Mouse (Mus musculus): ENCODE measurements around the gene Scgn.

Scgn gene

DNA sequence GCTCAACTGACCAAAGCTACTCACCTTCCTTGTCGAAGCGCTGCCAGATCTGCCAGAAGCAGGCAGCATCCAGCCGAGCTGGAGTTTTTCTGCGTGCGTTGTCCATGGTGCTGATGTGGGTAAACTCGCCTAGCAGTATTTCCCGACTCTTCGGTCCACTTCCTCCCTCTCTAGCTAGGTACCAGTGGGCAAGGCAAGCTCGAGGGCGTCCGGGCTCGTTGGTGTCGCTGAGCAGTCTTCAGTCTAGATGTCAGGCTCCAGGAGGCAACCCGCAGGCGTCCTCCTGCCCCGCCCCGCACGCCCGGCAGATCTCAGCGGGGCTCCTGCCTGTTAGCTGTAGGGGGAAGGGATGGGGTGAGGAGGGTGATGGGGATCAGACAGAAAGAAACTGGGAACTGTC lies at the start of gene Scgn:
Gene Scgn, minus strand, starts transcription at position 287 of the 400 bp plus-strand sequence.
- in situ Hi-C loops (cut with MboI, MseI) = no loop called here

GRCm38 (mm10) chr13:24040221-24040620 lies 49.2 kb upstream of the Scgn start:
- in situ Hi-C loops (cut with MboI, MseI) = no loop called here

DNA sequence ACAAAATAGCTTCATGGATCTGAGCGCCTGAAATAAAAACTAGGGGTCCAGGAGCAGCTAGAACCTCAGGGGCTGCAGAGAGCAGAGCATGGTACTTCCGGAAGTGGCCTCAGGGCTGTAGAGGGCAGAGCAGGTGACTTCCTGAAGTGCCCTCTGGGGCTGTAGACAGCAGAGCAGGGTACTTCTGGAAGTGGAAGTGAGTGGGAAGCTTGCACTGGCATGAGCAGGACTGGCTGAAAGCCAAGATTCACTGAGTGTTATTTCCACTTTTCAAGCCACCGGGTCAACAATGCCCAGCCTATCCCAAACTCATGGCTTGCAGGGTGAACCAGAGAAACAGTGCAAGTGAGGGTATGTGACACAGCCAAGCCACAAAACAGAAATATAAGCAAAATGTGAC lies 46.5 kb upstream of the Scgn start:
- in situ Hi-C loops (cut with MboI, MseI) = no loop called here

- in situ Hi-C loops (cut with MboI, MseI) = no loop called here
Measured at GRCm38 (mm10) chr13:24036150-24036549, 45.1 kb upstream of the Scgn start.

DNA sequence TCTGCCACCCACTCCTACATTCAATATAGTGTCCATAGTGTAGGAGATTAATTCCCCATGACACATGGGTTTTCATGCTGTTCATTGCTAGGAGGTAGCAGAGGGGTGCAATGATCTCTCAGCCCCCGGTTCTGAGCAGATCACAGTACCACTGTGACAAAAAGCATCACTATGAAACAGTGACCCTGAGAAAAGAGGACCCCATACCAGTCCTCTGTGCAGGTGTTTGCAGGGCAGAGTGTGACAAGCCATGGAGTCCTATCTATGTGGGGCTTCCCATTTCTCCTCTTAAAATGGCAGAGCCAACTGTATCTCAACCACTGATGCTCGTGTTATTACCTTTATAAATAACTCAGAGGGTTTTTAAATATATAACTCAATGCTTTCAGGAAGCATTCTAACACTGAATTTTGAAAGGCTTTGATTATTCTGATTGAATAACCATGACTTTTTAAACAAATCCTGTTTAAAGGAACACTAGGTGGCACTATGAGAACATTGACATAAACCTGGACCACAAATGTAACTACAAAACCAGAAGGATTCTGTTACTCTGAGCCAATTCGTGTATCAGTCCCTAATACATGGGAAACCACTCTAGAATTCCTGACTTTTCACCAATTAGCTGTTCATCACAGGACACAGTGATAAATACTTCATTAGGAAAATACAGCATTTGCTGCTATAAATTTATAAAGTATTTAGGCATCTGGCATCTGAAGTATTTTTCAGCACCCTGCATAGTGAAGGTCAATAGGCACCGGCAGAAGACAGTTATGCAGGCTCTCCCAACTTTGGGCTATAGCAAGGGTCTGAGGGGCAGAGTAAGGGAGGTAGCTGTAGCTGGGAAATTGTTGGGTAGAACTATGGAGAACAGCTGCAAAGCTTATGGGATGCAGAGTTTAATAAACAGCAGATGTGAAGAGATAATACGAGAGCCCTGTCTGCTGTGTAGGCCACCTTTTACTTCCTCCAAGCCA lies 36.5 kb upstream of the Scgn start:
- in situ Hi-C loops (cut with MboI, MseI) = no loop called here

DNA sequence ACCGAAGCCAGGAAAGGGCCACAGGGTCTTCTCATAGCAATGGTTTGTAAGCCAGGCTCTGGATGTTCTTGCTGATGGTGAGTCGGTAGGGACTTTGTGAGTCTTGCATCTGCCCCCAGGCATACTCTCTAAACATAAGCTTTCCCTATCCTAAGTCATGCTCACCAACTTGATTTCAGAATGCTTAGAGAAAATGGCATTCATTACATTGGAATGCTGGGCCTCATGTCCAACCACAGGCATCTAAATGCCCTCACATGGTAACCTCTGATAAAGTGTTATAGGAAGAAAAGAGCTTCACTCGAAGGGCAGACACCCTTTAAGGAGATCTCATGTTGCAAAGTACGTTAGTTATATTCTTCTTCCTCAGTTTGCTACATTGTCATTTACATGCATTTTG lies 27.5 kb upstream of the Scgn start:
- in situ Hi-C loops (cut with MboI, MseI) = loop anchor here (10.0 kb wide), 1 partner anchor 276 kb away; no protein-coding TSS in a partner anchor

DNA sequence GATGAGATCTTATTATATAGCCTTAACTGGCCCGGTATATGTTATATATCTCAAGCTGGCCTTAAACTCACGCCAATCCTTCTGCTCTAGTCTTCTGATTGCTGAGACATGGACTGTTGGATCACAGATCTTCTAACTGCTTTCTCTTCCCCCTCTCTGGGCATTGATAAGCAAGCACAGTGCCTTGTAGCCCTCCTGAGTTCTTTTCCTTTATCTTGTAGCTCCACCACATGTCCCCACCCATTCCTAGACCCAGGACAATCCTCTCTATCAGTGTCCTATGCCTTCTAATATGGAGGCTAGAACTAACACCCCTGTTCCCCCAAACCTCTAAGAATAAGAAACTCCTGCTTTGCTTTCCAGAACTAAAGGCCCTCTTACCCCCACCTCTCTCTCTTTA lies 14.5 kb upstream of the Scgn start:
- in situ Hi-C loops (cut with MboI, MseI) = no loop called here

- in situ Hi-C loops (cut with MboI, MseI) = no loop called here
Measured at GRCm38 (mm10) chr13:24001797-24002196, 10.8 kb upstream of the Scgn start.

DNA sequence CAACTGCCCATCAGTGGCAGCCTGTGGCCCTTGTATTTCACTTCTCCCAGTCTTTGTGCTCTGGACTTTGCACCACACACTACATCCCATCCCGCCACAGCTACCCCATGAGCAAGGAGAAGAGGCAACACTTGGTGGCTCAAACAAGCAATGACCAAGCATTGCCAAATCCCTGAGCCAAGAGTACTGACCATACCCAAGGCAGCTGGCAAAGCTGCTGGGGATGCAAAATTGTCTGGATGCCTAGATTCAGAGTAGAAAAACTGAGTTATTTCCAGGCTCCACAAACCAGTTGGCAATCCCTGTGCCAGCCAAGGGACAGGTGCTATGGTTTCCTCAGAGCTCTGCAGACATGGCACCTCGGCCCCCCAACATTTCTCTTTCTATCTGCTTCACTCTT lies 10.1 kb upstream of the Scgn start:
- in situ Hi-C loops (cut with MboI, MseI) = no loop called here

- in situ Hi-C loops (cut with MboI, MseI) = no loop called here
Measured at GRCm38 (mm10) chr13:23998826-23999225, 7.8 kb upstream of the Scgn start.

DNA sequence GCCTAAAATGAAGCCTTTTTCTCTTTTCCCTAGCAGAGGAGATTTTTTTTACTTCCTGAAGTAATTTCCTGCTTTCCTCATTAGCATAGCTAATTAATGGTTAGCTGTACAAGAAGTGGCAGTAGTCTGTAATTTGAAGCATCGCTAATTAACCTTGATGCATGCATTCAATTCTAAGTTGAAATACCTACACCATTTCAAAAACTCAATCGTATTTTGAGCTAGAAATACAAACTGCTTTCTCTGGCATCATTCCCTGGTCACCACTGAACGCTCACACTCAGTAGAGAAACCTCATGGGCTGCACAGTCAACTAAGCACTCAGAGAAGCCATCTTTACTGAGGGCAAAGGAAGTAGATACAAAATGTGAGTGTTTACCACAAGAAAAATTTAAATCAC lies 3.7 kb upstream of the Scgn start:
- in situ Hi-C loops (cut with MboI, MseI) = no loop called here

- in situ Hi-C loops (cut with MboI, MseI) = no loop called here
Measured at GRCm38 (mm10) chr13:23994024-23994423, 3.0 kb upstream of the Scgn start.

DNA sequence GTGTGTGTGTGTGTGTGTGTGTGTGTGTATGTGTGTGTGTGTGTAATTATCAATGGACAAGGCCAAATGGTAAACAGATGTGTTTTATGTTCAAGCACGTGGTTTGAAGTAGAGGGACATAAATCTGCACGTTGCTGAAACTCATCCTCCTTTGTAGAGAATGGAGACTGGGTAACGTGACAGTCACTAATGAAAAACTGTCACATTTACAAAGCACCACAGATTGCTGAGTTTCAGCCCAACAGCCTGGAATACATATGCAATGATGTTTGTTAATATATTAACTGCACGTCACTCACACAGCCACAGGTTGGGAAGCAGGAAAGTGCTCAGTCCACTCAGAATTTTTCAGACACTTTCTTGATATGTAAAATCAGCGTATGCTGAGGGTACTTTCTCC lies 563 bp downstream of the Scgn start:
- in situ Hi-C loops (cut with MboI, MseI) = no loop called here

GRCm38 (mm10) chr13:23985130-23985529 lies 5.9 kb downstream of the Scgn start:
- in situ Hi-C loops (cut with MboI, MseI) = no loop called here

DNA sequence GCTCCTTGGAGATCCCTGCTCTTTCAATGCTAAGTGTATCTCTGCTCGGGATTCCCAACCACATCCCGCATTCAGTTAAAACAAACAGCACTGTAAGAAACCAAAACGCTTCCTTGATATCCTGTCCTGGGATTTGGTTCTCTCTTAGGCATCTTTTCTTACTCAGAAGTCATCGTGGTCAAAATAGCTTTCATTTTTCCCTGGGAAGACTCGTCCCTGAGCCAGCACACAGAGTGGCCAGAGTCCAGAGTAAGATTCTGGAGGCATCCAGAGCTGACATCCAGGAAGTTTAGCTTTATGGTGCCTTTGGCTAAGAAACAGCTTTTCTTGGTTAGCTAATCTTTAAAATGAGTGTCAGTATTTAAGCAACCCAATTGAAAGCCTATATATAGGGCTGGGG lies 18.7 kb downstream of the Scgn start:
- in situ Hi-C loops (cut with MboI, MseI) = no loop called here

- in situ Hi-C loops (cut with MboI, MseI) = no loop called here
Measured at GRCm38 (mm10) chr13:23971870-23972269, 19.1 kb downstream of the Scgn start.

DNA sequence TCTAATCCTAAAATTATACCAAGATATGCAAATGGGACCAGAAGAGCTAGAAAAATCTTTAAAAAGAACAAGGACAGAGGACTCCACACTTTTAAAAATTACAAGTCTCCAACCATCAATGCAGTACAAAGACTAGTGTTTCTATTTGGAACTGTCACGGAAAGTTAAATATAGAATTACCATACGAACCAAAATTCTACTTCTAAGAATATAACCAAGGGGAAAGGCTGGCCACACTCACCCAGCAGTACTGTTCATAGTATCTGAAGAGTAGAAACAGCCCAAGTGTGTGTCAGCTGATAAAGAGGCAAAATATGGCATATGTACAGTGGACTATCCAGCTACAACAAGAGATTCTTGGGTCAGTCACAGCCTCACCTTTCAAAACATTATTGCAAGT lies 26.1 kb downstream of the Scgn start:
- in situ Hi-C loops (cut with MboI, MseI) = no loop called here

DNA sequence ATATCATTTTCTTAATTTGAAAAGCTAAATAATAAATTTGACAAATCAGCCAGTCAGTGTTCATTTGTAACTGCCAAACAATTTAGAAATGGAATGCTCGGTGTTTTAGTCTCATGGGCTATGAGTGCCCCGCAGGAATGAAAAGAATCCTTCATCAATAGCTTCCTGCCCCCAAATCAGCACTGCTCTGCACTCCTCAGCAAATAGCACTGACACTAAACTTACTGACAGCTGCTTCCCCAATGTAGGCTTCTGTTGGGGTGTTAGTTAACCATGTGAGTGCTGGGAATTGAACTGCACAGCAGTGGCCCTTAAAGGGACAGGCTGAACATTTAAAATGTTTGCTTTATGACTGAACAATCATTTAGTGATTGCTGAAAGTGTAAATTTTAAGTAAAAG lies 31.2 kb downstream of the Scgn start:
- in situ Hi-C loops (cut with MboI, MseI) = no loop called here

- in situ Hi-C loops (cut with MboI, MseI) = no loop called here
Measured at GRCm38 (mm10) chr13:23950928-23951327, 40.1 kb downstream of the Scgn start.

DNA sequence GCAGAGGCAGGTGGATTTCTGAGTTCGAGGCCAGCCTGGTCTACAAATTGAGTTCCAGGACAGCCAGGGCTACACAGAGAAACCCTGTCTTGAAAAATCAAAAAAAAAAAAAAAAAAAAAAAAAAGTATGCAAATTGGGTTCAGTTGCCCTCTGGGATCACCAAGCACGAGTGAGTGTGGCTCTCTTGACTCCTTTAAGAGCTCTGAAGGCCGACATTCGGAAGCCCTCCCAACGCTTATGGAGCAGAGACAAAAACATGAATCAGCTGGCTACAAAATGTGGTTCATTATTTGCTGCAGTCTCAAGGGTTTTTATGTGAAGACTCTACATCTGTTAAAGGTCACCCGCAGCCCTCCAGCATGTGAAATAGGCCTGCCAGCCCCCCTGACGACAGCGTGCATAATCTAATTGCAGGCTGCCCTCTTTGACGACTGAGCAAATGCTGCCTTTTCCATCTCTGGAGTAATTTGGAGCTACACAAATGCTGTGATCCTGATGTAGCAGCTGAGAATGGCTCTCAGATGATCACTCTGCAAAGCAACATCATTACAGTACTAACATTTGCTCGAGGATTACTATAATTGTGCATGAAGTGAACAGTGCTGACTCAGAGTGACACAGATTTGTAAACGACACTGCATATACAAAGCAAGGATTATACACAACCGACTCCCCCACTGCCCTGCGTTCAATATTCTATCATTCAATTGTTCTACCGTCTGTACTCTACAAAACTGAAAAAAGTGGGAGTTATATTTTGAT lies 41.3 kb downstream of the Scgn start:
- in situ Hi-C loops (cut with MboI, MseI) = no loop called here

DNA sequence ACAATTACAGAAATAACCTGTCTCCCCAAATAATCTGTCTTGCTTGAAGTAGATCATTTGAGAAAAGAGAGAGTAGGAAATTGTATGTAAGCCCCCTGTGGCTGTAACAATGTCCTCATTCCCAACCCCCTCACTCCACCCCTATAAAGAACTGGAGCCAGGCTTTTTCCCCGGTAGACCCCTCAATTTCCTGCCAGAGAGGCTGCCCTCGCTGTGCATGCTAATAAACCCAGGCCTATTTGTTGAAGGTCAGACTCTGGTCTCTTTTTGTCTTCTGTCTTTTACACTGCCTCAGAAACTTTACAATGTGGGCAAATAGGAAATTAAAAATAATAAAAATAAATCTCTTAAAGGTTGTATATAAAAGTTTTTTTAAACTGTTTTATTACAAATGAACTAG lies 44.8 kb downstream of the Scgn start:
- in situ Hi-C loops (cut with MboI, MseI) = no loop called here

DNA sequence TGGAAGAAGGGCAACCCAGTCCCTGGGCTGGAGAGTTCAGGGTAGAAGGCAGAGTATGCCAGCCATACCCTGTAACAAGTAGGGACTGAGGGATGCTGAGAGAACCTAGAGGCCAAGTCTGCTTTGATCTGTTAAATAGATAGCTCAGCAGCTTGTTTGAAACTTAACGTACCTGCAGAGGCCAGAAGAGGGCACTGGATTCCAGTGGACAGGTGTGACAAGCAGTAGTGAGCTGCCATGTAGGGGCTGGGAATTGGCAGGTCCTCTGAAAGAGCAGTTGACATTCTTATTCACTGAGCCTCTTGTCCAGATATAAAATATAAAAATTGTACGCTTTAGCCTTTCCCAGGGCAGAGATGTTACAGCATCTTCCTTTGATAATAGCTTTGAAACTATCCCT lies 48.2 kb downstream of the Scgn start:
- in situ Hi-C loops (cut with MboI, MseI) = no loop called here

GRCm38 (mm10) chr13:23940291-23940690 lies 50.7 kb downstream of the Scgn start:
- in situ Hi-C loops (cut with MboI, MseI) = no loop called here
